Mouse (Mus musculus): Measurements from ENCODE around the gene Trim28.

GRCm38 (mm10) chr7:13072293-13072692 lies 73.4 kb downstream of the Trim28 start:
- no peak for TF ChIP-seq CTCF (IDR thresholded peaks at IDR 0.05; ENCODE audit: low read depth)
- no peak for TF ChIP-seq EP300 (IDR thresholded peaks at IDR 0.05; ENCODE audit: low read depth)
